Mouse (Mus musculus): ENCODE measurements at regions not wholly inside any gene's neighbourhood (a gene's known extent, or its start where the extent isn't known, plus 50 kb on each side); places are given as distances from the start of the nearest gene placed in this dataset.

GRCm38 (mm10) chr14:14596057-14596809 is 105.8 kb upstream of the Slc4a7 start:
- no peak for TF ChIP-seq POLR2A (IDR thresholded peaks at IDR 0.05; ENCODE audit: insufficient read depth, low read length)
- no peak for TF ChIP-seq EP300 (IDR thresholded peaks at IDR 0.05; ENCODE audit: insufficient read depth, low read depth, low read length)
- TF ChIP-seq CTCF (IDR thresholded peaks at IDR 0.05; ENCODE audit: low read depth, low read length): no peak
- Histone ChIP-seq H3K4me1 (ENCODE audit: control insufficient read depth, insufficient read depth, low read length) (no peaks in the 10 kb centered on the region), H3K4me3 (ENCODE audit: low read depth, low read length) (no peak overlapping the region), H3K9ac (ENCODE audit: low read depth, poor library complexity, severe bottlenecking) (no peak overlapping the region), H3K9me3 (replicated peaks; ENCODE audit: control insufficient read depth, insufficient read depth, low read length, poor library complexity, severe bottlenecking) (no peaks in the 10 kb centered on the region), H3K27ac (ENCODE audit: insufficient read depth, low read length) (no peak overlapping the region), H3K36me3 (ENCODE audit: control insufficient read depth, insufficient read depth, low read length, poor library complexity, severe bottlenecking) (no peaks in the 10 kb centered on the region), H3K27me3 (ENCODE audit: control insufficient read depth, insufficient read depth, low read length, poor library complexity, severe bottlenecking) (peaks cover 2% of the 10 kb centered on the region; the same call in 1 of the 2 replicates)

- Histone ChIP-seq H3K4me3 (ENCODE audit: low read depth, low read length) (no peak overlapping the region), H3K9ac (ENCODE audit: low read depth, poor library complexity, severe bottlenecking) (no peak overlapping the region), H3K9me3 (replicated peaks; ENCODE audit: control insufficient read depth, insufficient read depth, low read length, poor library complexity, severe bottlenecking) (no peaks in the 10 kb centered on the region), H3K27ac (ENCODE audit: insufficient read depth, low read length) (no peak overlapping the region), H3K27me3 (ENCODE audit: control insufficient read depth, insufficient read depth, low read length, poor library complexity, severe bottlenecking) (peaks cover 2% of the 10 kb centered on the region; the same call in 1 of the 2 replicates), H3K36me3 (ENCODE audit: control insufficient read depth, insufficient read depth, low read length, poor library complexity, severe bottlenecking) (no peaks in the 10 kb centered on the region), H3K4me1 (ENCODE audit: control insufficient read depth, insufficient read depth, low read length) (no peaks in the 10 kb centered on the region)
- no peak for TF ChIP-seq CTCF (IDR thresholded peaks at IDR 0.05; ENCODE audit: low read depth, low read length)
- TF ChIP-seq EP300 (IDR thresholded peaks at IDR 0.05; ENCODE audit: insufficient read depth, low read depth, low read length): no peak
- no peak for TF ChIP-seq POLR2A (IDR thresholded peaks at IDR 0.05; ENCODE audit: insufficient read depth, low read length)
Measured at GRCm38 (mm10) chr14:14599586-14599985, 102.5 kb upstream of the Slc4a7 start.

- Histone ChIP-seq H3K4me3 (ENCODE audit: low read depth, low read length) (no peak overlapping the region), H3K27ac (ENCODE audit: insufficient read depth, low read length) (no peak overlapping the region), H3K9me3 (replicated peaks; ENCODE audit: control insufficient read depth, insufficient read depth, low read length, poor library complexity, severe bottlenecking) (no peaks in the 10 kb centered on the region), H3K27me3 (ENCODE audit: control insufficient read depth, insufficient read depth, low read length, poor library complexity, severe bottlenecking) (peaks cover 2% of the 10 kb centered on the region; the same call in 1 of the 2 replicates), H3K36me3 (ENCODE audit: control insufficient read depth, insufficient read depth, low read length, poor library complexity, severe bottlenecking) (no peaks in the 10 kb centered on the region), H3K9ac (ENCODE audit: low read depth, poor library complexity, severe bottlenecking) (no peak overlapping the region), H3K4me1 (ENCODE audit: control insufficient read depth, insufficient read depth, low read length) (no peaks in the 10 kb centered on the region)
- TF ChIP-seq CTCF (IDR thresholded peaks at IDR 0.05; ENCODE audit: low read depth, low read length) (no peak), POLR2A (IDR thresholded peaks at IDR 0.05; ENCODE audit: insufficient read depth, low read length) (no peak), EP300 (IDR thresholded peaks at IDR 0.05; ENCODE audit: insufficient read depth, low read depth, low read length) (no peak)
Measured at GRCm38 (mm10) chr14:14599990-14600389, 102.1 kb upstream of the Slc4a7 start.

- Histone ChIP-seq H3K4me1 (ENCODE audit: control insufficient read depth, insufficient read depth, low read length) (no peaks in the 10 kb centered on the region), H3K4me3 (ENCODE audit: low read depth, low read length) (no peak overlapping the region), H3K9ac (ENCODE audit: low read depth, poor library complexity, severe bottlenecking) (no peak overlapping the region), H3K36me3 (ENCODE audit: control insufficient read depth, insufficient read depth, low read length, poor library complexity, severe bottlenecking) (no peaks in the 10 kb centered on the region), H3K27ac (ENCODE audit: insufficient read depth, low read length) (no peak overlapping the region), H3K9me3 (replicated peaks; ENCODE audit: control insufficient read depth, insufficient read depth, low read length, poor library complexity, severe bottlenecking) (no peaks in the 10 kb centered on the region), H3K27me3 (ENCODE audit: control insufficient read depth, insufficient read depth, low read length, poor library complexity, severe bottlenecking) (peaks cover 2% of the 10 kb centered on the region; the same call in 1 of the 2 replicates)
- TF ChIP-seq EP300 (IDR thresholded peaks at IDR 0.05; ENCODE audit: insufficient read depth, low read depth, low read length) (no peak), POLR2A (IDR thresholded peaks at IDR 0.05; ENCODE audit: insufficient read depth, low read length) (no peak), CTCF (IDR thresholded peaks at IDR 0.05; ENCODE audit: low read depth, low read length) (no peak)
Measured at GRCm38 (mm10) chr14:14603439-14603838, 98.6 kb upstream of the Slc4a7 start.

GRCm38 (mm10) chr14:14607074-14607473 is 95.0 kb upstream of the Slc4a7 start:
- TF ChIP-seq POLR2A (IDR thresholded peaks at IDR 0.05; ENCODE audit: insufficient read depth, low read length) (no peak), CTCF (IDR thresholded peaks at IDR 0.05; ENCODE audit: low read depth, low read length) (no peak), EP300 (IDR thresholded peaks at IDR 0.05; ENCODE audit: insufficient read depth, low read depth, low read length) (no peak)
- Histone ChIP-seq H3K36me3 (ENCODE audit: control insufficient read depth, insufficient read depth, low read length, poor library complexity, severe bottlenecking) (no peaks in the 10 kb centered on the region), H3K27me3 (ENCODE audit: control insufficient read depth, insufficient read depth, low read length, poor library complexity, severe bottlenecking) (no peaks in the 10 kb centered on the region), H3K4me1 (ENCODE audit: control insufficient read depth, insufficient read depth, low read length) (no peaks in the 10 kb centered on the region), H3K4me3 (ENCODE audit: low read depth, low read length) (no peak overlapping the region), H3K9me3 (replicated peaks; ENCODE audit: control insufficient read depth, insufficient read depth, low read length, poor library complexity, severe bottlenecking) (no peaks in the 10 kb centered on the region), H3K9ac (ENCODE audit: low read depth, poor library complexity, severe bottlenecking) (no peak overlapping the region), H3K27ac (ENCODE audit: insufficient read depth, low read length) (no peak overlapping the region)

- H3K9me3 ChIP-seq (replicated peaks; ENCODE audit: control insufficient read depth, insufficient read depth, low read length, poor library complexity, severe bottlenecking): no peaks in the 10 kb centered on the region
- no peaks in the 10 kb centered on the region for H3K4me1 ChIP-seq (ENCODE audit: control insufficient read depth, insufficient read depth, low read length)
- no peak overlapping the region for H3K9ac ChIP-seq (ENCODE audit: low read depth, poor library complexity, severe bottlenecking)
- H3K27me3 ChIP-seq (ENCODE audit: control insufficient read depth, insufficient read depth, low read length, poor library complexity, severe bottlenecking): no peaks in the 10 kb centered on the region
- no peak for TF ChIP-seq CTCF (IDR thresholded peaks at IDR 0.05; ENCODE audit: low read depth, low read length)
- TF ChIP-seq EP300 (IDR thresholded peaks at IDR 0.05; ENCODE audit: insufficient read depth, low read depth, low read length): no peak
- TF ChIP-seq POLR2A (IDR thresholded peaks at IDR 0.05; ENCODE audit: insufficient read depth, low read length): no peak
- no peak overlapping the region for H3K4me3 ChIP-seq (ENCODE audit: low read depth, low read length)
- no peaks in the 10 kb centered on the region for H3K36me3 ChIP-seq (ENCODE audit: control insufficient read depth, insufficient read depth, low read length, poor library complexity, severe bottlenecking)
- no peak overlapping the region for H3K27ac ChIP-seq (ENCODE audit: insufficient read depth, low read length)
Measured at GRCm38 (mm10) chr14:14612245-14612644, 89.8 kb upstream of the Slc4a7 start.

Data from ES-Bruce4 (cell line).